Mouse (Mus musculus): ENCODE data around the gene Xlr4b. TPM values are rescaled to one million over a fixed set of nuclear protein-coding genes. Genes with fewer than 3 reads are reported as not detected.

Gene Xlr4b
- polyA plus RNA-seq, 1 experiment, result 26.1 TPM

Other genes starting within 250 kb of the Xlr4b start
- 0.42 TPM in 1 of 2 replicates, not detected in the other for gene Zfp185, start 227.0 kb upstream of the Xlr4b start, polyA plus RNA-seq (2011; ENCODE audit: insufficient read depth, insufficient read length, low replicate concordance, missing spikeins)
- not detected in 2 replicates for gene Pnma5, start 177.2 kb upstream of the Xlr4b start, polyA plus RNA-seq (2011; ENCODE audit: insufficient read depth, insufficient read length, low replicate concordance, missing spikeins)
- not detected in 2 replicates for gene Pnma3, start 149.5 kb upstream of the Xlr4b start, polyA plus RNA-seq (2011; ENCODE audit: insufficient read depth, insufficient read length, low replicate concordance, missing spikeins)
- 2.2 and 10.0 TPM in 2 replicates for gene Xlr4a, start 131.9 kb upstream of the Xlr4b start, polyA plus RNA-seq (2011; ENCODE audit: insufficient read depth, insufficient read length, low replicate concordance, missing spikeins)
- 3.3 TPM in 1 of 2 replicates, not detected in the other for gene Xlr3a, start 117.2 kb upstream of the Xlr4b start, polyA plus RNA-seq (2011; ENCODE audit: insufficient read depth, insufficient read length, low replicate concordance, missing spikeins)
- not detected in 2 replicates for gene Gm14685, start 97.3 kb upstream of the Xlr4b start, polyA plus RNA-seq (2011; ENCODE audit: insufficient read depth, insufficient read length, low replicate concordance, missing spikeins)
- gene Xlr5b, start 65.5 kb upstream of the Xlr4b start, polyA plus RNA-seq (2011; ENCODE audit: insufficient read depth, insufficient read length, low replicate concordance, missing spikeins), result not detected in 2 replicates
- gene DXBay18, start 64.9 kb upstream of the Xlr4b start, polyA plus RNA-seq (2011; ENCODE audit: insufficient read depth, insufficient read length, low replicate concordance, missing spikeins), result not detected in 2 replicates
- not detected in 2 replicates for gene Spin2d, start 37.3 kb upstream of the Xlr4b start, polyA plus RNA-seq (2011; ENCODE audit: insufficient read depth, insufficient read length, low replicate concordance, missing spikeins)
- 5.4 TPM in 1 of 2 replicates, not detected in the other for gene Xlr3b, start 22.1 kb upstream of the Xlr4b start, polyA plus RNA-seq (2011; ENCODE audit: insufficient read depth, insufficient read length, low replicate concordance, missing spikeins)
- gene F8a, start 14.0 kb downstream of the Xlr4b start, polyA plus RNA-seq (2011; ENCODE audit: insufficient read depth, insufficient read length, low replicate concordance, missing spikeins), result 1.4 and 2.0 TPM in 2 replicates
- 4.2 TPM in 1 of 2 replicates, not detected in the other for gene Xlr4c, start 28.8 kb downstream of the Xlr4b start, polyA plus RNA-seq (2011; ENCODE audit: insufficient read depth, insufficient read length, low replicate concordance, missing spikeins)
- 0.88 TPM in 1 of 2 replicates, not detected in the other for gene Xlr3c, start 51.1 kb downstream of the Xlr4b start, polyA plus RNA-seq (2011; ENCODE audit: insufficient read depth, insufficient read length, low replicate concordance, missing spikeins)
- gene Xlr5a, start 78.6 kb downstream of the Xlr4b start, polyA plus RNA-seq (2011; ENCODE audit: insufficient read depth, insufficient read length, low replicate concordance, missing spikeins), result not detected in 2 replicates
- gene Xlr5c, start 78.6 kb downstream of the Xlr4b start, polyA plus RNA-seq (2011; ENCODE audit: insufficient read depth, insufficient read length, low replicate concordance, missing spikeins), result not detected in 2 replicates
- not detected in 2 replicates for gene Gm45015, start 122.5 kb downstream of the Xlr4b start, polyA plus RNA-seq (2011; ENCODE audit: insufficient read depth, insufficient read length, low replicate concordance, missing spikeins)
- 1.7 and 3.4 TPM in 2 replicates for gene Zfp275, start 128.3 kb downstream of the Xlr4b start, polyA plus RNA-seq (2011; ENCODE audit: insufficient read depth, insufficient read length, low replicate concordance, missing spikeins)
- not detected in 2 replicates for gene Gm18336, start 184.4 kb downstream of the Xlr4b start, polyA plus RNA-seq (2011; ENCODE audit: insufficient read depth, insufficient read length, low replicate concordance, missing spikeins)
- gene Zfp92, start 196.8 kb downstream of the Xlr4b start, polyA plus RNA-seq (2011; ENCODE audit: insufficient read depth, insufficient read length, low replicate concordance, missing spikeins), result not detected in 2 replicates
- not detected in 2 replicates for gene Trex2, start 221.0 kb downstream of the Xlr4b start, polyA plus RNA-seq (2011; ENCODE audit: insufficient read depth, insufficient read length, low replicate concordance, missing spikeins)
- gene Haus7, start 244.7 kb downstream of the Xlr4b start, polyA plus RNA-seq (2011; ENCODE audit: insufficient read depth, insufficient read length, low replicate concordance, missing spikeins), result 31.7 and 52.9 TPM in 2 replicates

Measured in bone marrow, adult 2 months (tissue).